Mouse (Mus musculus) ES-Bruce4 (cell line): ENCODE data around the gene Fam50b.

Source experiments
- CTCF ChIP-seq: IDR thresholded peaks from one replicate; pipeline ENCODE4 v1.8.1; 2011; ENCODE audit warnings: low read depth, low read length
- POLR2A ChIP-seq: IDR thresholded peaks from one replicate; pipeline ENCODE4 v1.8.1; 2011; ENCODE audit warnings: low read length; ENCODE audit not compliant: insufficient read depth

- TF ChIP-seq POLR2A (no peak), CTCF (no peak)
These were observed 52.0 kb downstream of the Fam50b start for GRCm38 (mm10) chr13:34786634-34787033.
